Mouse (Mus musculus): ENCODE results near the gene Ntrk2.

DNA sequence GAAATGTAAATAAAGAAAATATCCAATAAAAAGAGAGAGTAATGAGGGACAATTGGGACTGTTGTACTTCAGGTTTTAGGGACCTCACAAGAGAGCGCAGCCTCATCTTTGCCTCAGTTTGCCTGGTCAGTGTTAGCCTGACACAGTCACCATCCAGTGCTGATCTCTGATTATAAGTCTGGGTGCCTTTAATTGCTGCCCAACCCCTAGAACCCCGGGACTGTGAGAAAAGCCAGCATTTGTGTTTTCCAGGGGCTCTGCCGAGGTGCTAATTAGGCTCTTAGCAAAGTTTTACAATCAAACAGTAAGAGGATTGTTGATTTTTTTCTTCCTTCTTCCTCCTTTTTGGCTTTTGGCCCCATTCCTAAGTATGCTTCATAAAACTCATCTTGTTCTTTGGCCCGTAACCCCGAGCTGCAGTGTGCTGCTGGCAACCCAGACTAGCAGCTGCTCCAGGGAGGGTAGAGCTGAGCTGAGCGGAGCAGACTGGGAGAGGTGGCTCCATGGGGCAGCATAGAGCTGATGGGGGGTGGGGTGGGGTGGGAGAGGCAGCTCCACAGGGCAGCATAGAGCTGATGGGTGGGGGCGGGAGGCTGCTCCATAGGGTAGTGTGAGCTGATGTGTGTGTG, 34.5 kb downstream of the Ntrk2 start:
- TF ChIP-seq CTCF (IDR thresholded peaks at IDR 0.05; ENCODE audit: control insufficient read depth, insufficient read depth, low read length) (no peak), POLR2A (IDR thresholded peaks at IDR 0.05; ENCODE audit: borderline replicate concordance, control insufficient read depth, low read depth, low read length) (no peak)
